Mouse (Mus musculus): ENCODE data around the gene Psen2.

DNA sequence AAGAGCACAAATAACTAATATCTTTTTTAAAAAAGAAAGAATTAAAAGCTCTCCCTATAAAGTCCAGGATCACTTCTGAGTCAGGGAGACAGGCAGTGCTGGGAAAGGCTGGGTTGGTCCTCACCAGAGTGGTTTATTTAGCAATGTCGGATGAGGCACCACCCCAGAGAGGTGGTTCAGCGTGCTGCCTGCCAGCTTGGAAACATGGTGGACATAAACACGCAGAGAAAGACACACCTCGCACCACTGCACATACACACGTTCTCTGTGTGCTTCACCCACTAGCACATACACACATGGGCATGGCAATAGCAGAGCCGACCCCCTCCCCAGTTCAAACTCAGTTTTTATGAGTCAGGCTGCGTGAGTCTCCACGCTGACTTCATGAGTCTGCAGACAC lies 72.1 kb downstream of the Psen2 start:
- TF ChIP-seq EP300 (IDR thresholded peaks at IDR 0.05; ENCODE audit: low read depth): no peak
- TF ChIP-seq CTCF (IDR thresholded peaks at IDR 0.05; ENCODE audit: low read depth): no peak
